Mouse (Mus musculus) heart, embryonic 11.5 days (tissue): Measurements from ENCODE around the gene C2cd2. TPM values are rescaled to one million over a fixed set of nuclear protein-coding genes. Genes with fewer than 3 reads are reported as not detected.

ENCODE experiments used
- ATAC-seq: fragments of 200-750 bp; cut with Nextera tagmentation; replicated peaks from 2 replicates; pipeline ENCODE4 v1.8.0; 2017; ENCODE audit warnings: moderate library complexity; ENCODE audit not compliant: insufficient number of reproducible peaks, low FRiP score, low TSS enrichment
- H3K27ac ChIP-seq: fragments of 300-500 bp; sonication (generic); 2 replicates; pipeline ENCODE4 v1.5.1; 2014; ENCODE audit warnings: mild to moderate bottlenecking, low read depth, low read length
- H3K27me3 ChIP-seq: fragments of 300-500 bp; sonication (generic); 2 replicates; pipeline ENCODE4 v1.6.1; 2014; ENCODE audit warnings: mild to moderate bottlenecking, low read length, mixed read lengths; ENCODE audit not compliant: control insufficient read depth, insufficient read depth
- H3K36me3 ChIP-seq: fragments of 300-500 bp; sonication (generic); 2 replicates; pipeline ENCODE4 v1.6.1; 2014; ENCODE audit warnings: mild to moderate bottlenecking, low read length, moderate library complexity, mixed read lengths; ENCODE audit not compliant: control insufficient read depth, insufficient read depth
- H3K4me1 ChIP-seq: fragments of 300-500 bp; sonication (generic); 2 replicates; pipeline ENCODE4 v1.6.1; 2014; ENCODE audit warnings: low read length; ENCODE audit not compliant: control insufficient read depth, insufficient read depth
- H3K4me2 ChIP-seq: fragments of 300-500 bp; sonication (generic); 2 replicates; pipeline ENCODE4 v1.6.1; 2014; ENCODE audit warnings: mild to moderate bottlenecking, moderate library complexity
- H3K4me3 ChIP-seq: fragments of 300-500 bp; sonication (generic); 2 replicates; pipeline ENCODE4 v1.5.1; 2014; ENCODE audit warnings: low read depth, low read length
- H3K9ac ChIP-seq: fragments of 300-500 bp; sonication (generic); 2 replicates; pipeline ENCODE4 v1.6.1; 2014; ENCODE audit warnings: mild to moderate bottlenecking, low read depth, low read length, moderate library complexity
- H3K9me3 ChIP-seq: fragments of 300-500 bp; sonication (generic); replicated peaks from 2 replicates; pipeline ENCODE4 v1.6.1; 2016; ENCODE audit warnings: low read length; ENCODE audit not compliant: control insufficient read depth
- WGBS: fragments of 180-500 bp; shearing (Covaris S2); extraction: QIAGEN DNeasy Blood & Tissue Kit; methylation state at CpG from one replicate; pipeline ENCODE4 v1.1.7; 2014; ENCODE audit not compliant: insufficient replicate concordance; 5-methylcytosine and 5-hydroxymethylcytosine counted together
- polyA plus RNA-seq: library from polyadenylated mRNA; unstranded; fragments of >200 nt; fragmentation: Nextera tagmentation; extraction: Ambion mirVana; gene quantifications from 2 replicates; pipeline ENCODE4 v1.2.1, GENCODE M21; 2014

C2cd2 gene
- polyA plus RNA-seq, 1 experiment from 2014 or later: 14.6 TPM

DNA sequence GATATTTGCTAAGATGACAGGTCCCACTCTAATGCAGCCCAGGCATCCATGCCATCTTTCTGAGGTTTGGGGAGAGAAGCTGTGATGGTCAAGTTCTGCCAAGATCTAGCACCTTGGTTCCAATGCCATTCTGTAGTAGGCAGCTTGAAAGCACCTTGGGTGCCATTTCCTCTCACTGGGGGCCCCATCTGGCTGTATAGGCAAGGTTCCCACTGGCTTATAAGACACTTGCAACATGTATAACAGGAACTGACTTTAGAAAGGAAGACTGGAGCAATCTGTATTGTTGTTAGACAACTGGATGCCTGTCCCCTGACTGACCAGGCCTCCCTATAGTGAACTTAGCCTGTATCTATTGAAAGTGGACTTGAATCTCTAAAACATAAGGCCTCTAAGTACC, 74.6 kb downstream of the C2cd2 start:
- H3K4me1 ChIP-seq: no peaks in the 10 kb centered on the region
- no peak overlapping the region for H3K4me2 ChIP-seq
- no peak overlapping the region for H3K4me3 ChIP-seq
- no peak overlapping the region for H3K27ac ChIP-seq
- no peaks in the 10 kb centered on the region; the same call in 1 of the 2 replicates for H3K36me3 ChIP-seq
- no peak overlapping the region for H3K9ac ChIP-seq
- no peak for ATAC-seq
- no peaks in the 10 kb centered on the region for H3K9me3 ChIP-seq
- H3K27me3 ChIP-seq: no peaks in the 10 kb centered on the region

DNA sequence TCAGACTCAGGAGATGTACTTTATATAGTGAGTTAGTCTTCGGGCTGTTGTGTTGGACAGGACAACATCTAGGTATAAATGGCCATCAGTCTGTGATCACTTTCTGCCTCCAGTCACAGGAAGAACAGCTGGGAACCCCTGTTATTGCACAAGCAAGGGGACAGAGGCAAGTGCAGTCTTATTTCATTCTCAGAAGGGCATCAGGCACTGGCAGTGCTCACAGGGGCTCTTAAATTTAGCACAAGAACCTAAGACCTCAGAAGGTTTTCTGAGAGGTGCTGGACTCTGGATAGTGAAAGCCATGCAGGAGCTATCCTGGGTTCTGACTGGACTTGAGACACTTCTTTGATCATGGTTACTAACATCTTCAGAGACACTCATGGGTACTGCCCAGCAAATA, 78.7 kb downstream of the C2cd2 start:
- H3K36me3 ChIP-seq: no peaks in the 10 kb centered on the region
- H3K27ac ChIP-seq: no peak overlapping the region
- no peak for ATAC-seq
- H3K4me3 ChIP-seq: no peak overlapping the region
- H3K9ac ChIP-seq: no peak overlapping the region
- H3K27me3 ChIP-seq: no peaks in the 10 kb centered on the region
- WGBS: 86% methylated on average over 1 of the region's 1 CpGs
- H3K4me2 ChIP-seq: no peak overlapping the region
- H3K9me3 ChIP-seq: no peaks in the 10 kb centered on the region
- H3K4me1 ChIP-seq: no peaks in the 10 kb centered on the region

DNA sequence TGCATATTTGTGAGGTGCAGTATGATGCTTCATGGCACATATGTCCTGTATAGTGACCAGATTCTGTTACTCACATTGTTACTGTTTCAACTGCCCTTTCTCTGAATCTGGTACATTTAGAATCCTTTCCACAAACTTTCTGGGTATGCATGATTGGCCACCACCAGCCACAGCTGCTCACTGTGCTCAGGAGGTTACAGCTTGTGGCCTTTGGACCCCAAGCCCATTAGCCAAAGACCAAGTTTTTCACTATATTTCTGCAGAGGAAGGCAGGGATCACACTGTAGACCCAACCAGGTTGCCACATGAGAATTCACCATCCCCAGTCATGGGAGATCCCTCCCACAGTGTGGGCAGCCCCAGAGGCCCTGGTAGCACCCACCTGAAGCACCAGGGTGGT, 79.5 kb downstream of the C2cd2 start:
- Histone ChIP-seq H3K9me3 (no peaks in the 10 kb centered on the region), H3K27me3 (no peaks in the 10 kb centered on the region), H3K4me1 (no peaks in the 10 kb centered on the region), H3K9ac (no peak overlapping the region), H3K4me3 (no peak overlapping the region), H3K4me2 (no peak overlapping the region), H3K36me3 (no peaks in the 10 kb centered on the region), H3K27ac (no peak overlapping the region)
- no peak for ATAC-seq

DNA sequence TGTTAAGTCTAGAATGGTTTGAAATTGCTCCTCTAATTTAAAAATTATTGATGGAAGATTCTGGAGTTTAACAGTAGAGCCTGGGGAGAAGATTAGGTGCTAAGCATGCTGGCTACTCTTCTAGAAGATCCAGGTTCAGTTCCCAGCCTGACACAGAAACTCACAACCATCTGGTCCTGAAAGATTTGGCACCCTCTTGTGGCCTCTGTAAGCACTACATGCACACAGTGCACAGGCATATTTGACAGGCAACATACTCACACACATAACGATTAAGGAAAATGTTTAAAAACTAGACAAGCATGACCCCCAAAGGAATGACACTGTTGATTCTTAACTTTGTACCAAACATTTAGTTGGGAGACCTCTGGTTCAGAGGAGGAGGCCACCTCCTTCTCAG, 83.3 kb downstream of the C2cd2 start:
- H3K36me3 ChIP-seq: peaks cover 4% of the 10 kb centered on the region; the same call in 1 of the 2 replicates
- H3K27ac ChIP-seq: no peak overlapping the region
- no peaks in the 10 kb centered on the region for H3K9me3 ChIP-seq
- no peaks in the 10 kb centered on the region for H3K4me1 ChIP-seq
- no peak for ATAC-seq
- WGBS: 86% methylated on average over 1 of the region's 1 CpGs
- no peak overlapping the region for H3K9ac ChIP-seq
- H3K4me3 ChIP-seq: no peak overlapping the region
- no peaks in the 10 kb centered on the region for H3K27me3 ChIP-seq
- no peak overlapping the region for H3K4me2 ChIP-seq

DNA sequence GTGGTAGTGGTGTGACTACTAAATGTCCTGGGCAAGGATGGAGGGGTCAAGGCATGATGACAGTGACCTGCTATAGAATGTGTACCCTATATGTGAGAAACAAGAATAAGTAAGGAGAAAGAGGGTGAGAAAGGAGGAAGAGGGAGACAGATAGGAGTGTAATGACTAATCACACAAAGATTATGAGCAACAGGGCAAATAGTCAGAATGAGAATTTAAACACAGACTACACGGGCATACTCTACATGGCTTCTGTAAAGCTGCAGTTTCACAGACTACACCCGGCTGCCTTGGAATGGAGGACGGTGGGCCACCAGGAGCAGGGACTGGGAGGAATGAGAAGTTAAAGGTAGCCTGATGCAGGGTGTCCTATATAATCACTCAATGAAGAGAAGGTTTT, 84.9 kb downstream of the C2cd2 start:
- WGBS: 86% methylated on average over 3 of the region's 3 CpGs
- Histone ChIP-seq H3K36me3 (peaks cover 4% of the 10 kb centered on the region), H3K9me3 (no peaks in the 10 kb centered on the region), H3K27me3 (no peaks in the 10 kb centered on the region), H3K4me1 (no peaks in the 10 kb centered on the region), H3K9ac (no peak overlapping the region), H3K27ac (no peak overlapping the region), H3K4me3 (no peak overlapping the region), H3K4me2 (no peak overlapping the region)
- no peak for ATAC-seq

DNA sequence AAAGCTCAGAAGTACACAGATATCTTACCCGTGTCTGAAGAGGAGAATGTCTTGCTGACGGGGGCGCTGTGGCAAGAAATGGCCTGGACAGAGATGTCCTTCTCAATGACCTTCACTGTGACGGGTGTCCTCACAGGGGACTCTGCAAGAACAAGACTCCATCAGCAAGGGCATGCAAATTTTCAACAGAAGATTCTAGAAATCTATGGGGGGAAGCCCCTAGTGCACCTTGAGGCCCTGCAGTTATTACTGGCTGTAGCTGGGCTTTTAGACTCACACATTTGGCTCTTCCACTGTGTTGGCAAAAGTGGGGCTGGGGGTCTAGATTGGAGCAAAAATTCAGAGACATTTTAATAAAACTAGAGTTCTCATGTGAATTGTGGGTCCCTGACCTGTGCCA, 87.3 kb downstream of the C2cd2 start:
- Histone ChIP-seq H3K9ac (no peak overlapping the region), H3K36me3 (peaks cover 5% of the 10 kb centered on the region), H3K4me2 (no peak overlapping the region), H3K27me3 (no peaks in the 10 kb centered on the region), H3K27ac (no peak overlapping the region), H3K9me3 (no peaks in the 10 kb centered on the region), H3K4me1 (no peaks in the 10 kb centered on the region), H3K4me3 (no peak overlapping the region)
- no peak for ATAC-seq
- WGBS: 82% methylated on average over 4 of the region's 4 CpGs

DNA sequence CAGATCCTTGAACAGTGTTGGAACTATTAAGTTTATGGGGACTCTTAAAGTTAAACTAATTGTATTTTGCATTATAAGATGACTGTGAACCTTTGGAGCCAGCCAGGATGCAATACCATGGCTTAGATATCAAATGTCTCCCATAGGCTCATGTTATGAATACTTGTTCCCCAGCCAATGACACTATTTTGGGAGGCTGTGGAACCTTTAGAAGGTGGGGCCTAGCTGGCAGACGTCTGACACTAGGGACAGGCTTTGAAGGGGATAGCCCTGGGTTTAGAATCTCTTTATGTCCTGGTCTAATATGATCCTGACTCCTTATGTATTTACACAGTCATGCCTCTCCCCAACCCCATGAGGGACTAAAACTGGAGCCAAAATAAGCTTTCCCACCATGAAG, 88.0 kb downstream of the C2cd2 start:
- H3K4me3 ChIP-seq: no peak overlapping the region
- H3K4me2 ChIP-seq: no peak overlapping the region
- H3K27me3 ChIP-seq: no peaks in the 10 kb centered on the region
- H3K4me1 ChIP-seq: no peaks in the 10 kb centered on the region
- no peaks in the 10 kb centered on the region for H3K9me3 ChIP-seq
- 54% methylated on average over 1 of the region's 1 CpGs for WGBS
- ATAC-seq: no peak
- H3K27ac ChIP-seq: no peak overlapping the region
- H3K9ac ChIP-seq: no peak overlapping the region
- peaks cover 9% of the 10 kb centered on the region for H3K36me3 ChIP-seq

DNA sequence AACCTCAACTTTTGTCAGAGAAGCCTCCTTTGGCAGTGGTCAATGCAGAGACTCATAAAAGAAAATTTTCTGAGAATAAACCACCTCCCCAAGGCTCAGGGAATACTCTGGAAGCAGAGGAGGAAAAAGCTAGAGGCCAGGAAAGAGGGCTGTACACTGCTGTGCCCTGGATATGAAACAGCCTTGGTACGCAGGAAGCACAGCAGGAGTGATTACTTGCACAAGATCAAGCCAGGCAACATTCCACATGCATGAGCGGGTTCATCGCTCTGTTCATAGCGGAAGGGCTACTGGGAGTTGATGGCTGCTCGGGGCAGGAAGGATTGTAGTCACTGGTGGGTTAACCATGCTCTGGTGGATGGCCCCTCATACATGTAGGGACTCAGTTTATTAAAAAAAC, 89.7 kb downstream of the C2cd2 start:
- 89% methylated on average over 5 of the region's 5 CpGs for WGBS
- peaks cover 10% of the 10 kb centered on the region for H3K36me3 ChIP-seq

DNA sequence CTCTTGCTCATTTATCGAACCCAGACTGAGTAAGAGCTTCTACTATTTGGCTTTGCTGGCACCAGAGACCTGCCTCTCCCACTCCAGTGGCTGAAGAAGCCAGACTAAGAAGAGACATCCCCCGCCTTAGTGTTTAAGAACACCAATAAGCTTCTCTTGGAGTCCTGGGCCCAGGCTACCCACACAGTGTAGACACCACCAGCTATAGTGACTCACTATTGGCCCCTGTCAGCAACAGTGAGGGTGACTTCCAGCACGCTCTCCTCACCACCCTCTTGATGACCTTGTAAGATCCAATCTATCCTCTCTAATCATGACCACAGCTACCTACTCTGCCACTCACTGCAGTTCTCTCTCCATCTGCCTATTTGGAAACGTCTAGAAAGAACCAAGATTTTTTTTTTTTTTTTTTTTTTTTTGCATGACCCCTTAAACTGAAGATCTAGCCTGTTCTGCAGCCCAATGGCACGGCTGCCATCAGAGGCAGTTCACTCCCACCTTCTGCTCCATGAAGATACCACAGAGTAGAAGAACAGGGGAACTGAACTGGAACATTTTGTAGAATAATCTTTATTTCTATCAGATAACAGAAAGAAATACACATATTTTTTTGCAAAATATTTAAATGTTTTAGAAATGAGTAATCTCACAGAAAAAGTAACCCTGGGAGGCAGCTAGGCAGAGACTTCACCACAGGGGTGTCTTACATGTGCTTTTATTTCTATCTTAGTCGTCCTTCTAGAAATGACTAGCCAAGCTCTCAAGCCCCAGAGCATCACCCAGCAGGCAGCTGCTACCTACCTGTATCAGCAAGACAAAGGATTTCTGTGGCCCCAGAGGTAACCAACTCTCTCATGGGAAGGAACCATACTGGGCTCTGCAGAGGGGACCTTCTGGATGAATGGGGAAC, 93.0 kb downstream of the C2cd2 start:
- no peak overlapping the region for H3K9ac ChIP-seq

More for the DNA sequence above, 89.7 kb downstream of the C2cd2 start:
- no peak for ATAC-seq
- Histone ChIP-seq H3K4me3 (no peak overlapping the region), H3K4me1 (no peaks in the 10 kb centered on the region), H3K4me2 (no peak overlapping the region), H3K27ac (no peak overlapping the region), H3K9me3 (no peaks in the 10 kb centered on the region), H3K27me3 (no peaks in the 10 kb centered on the region), H3K9ac (no peak overlapping the region)

More for the DNA sequence above, 93.0 kb downstream of the C2cd2 start:
- Histone ChIP-seq H3K4me1 (no peaks in the 10 kb centered on the region), H3K4me2 (no peak overlapping the region), H3K4me3 (no peak overlapping the region), H3K27me3 (no peaks in the 10 kb centered on the region), H3K36me3 (peaks cover 10% of the 10 kb centered on the region), H3K9me3 (no peaks in the 10 kb centered on the region), H3K27ac (no peak overlapping the region)
- 67% methylated on average over 6 of the region's 6 CpGs for WGBS
- ATAC-seq: no peak
